ENCODE assay signal across 27 mouse cellular contexts in genomic region chr15:99231998-99232397, GRCm38 (mm10). TPM values are rescaled to one million over a fixed set of nuclear protein-coding genes. Genes with fewer than 3 reads are reported as not detected.
"Had no signal": no experiment of that assay in that cellular context is flagged by ENCODE, and none has a peak within 500 bp of the region (broad histone marks: within the 10 kb centered on the region; RNA-seq: fewer than 3 reads in every experiment).

No protein-coding gene starts in this region.

- H3K4me1 ChIP-seq: heart, embryonic 12.5 days had no signal

- H3K36me3 ChIP-seq: heart, embryonic 10.5 days; heart, embryonic 12.5 days; hindbrain, embryonic 10.5 days; hindbrain, embryonic 12.5 days; intestine, embryonic 15.5 days; limb, embryonic 10.5 days; limb, embryonic 12.5 days; liver, embryonic 13.5 days had no signal

- H3K9me3 ChIP-seq: heart, embryonic 10.5 days; heart, embryonic 12.5 days; hindbrain, embryonic 10.5 days; hindbrain, embryonic 12.5 days; intestine, embryonic 15.5 days; limb, embryonic 10.5 days; limb, embryonic 12.5 days; liver, embryonic 13.5 days had no signal

- H3K27ac ChIP-seq: gastrocnemius, adult 2 months; hindbrain, embryonic 10.5 days; hindbrain, embryonic 12.5 days; hindbrain, embryonic 14.5 days; intestine, embryonic 15.5 days; left cerebral cortex, adult 2 months; limb, embryonic 10.5 days; limb, embryonic 12.5 days; liver, embryonic 13.5 days had no signal

- DNase-seq: forebrain, postnatal 0 days; gastrocnemius, adult 2 months; gastrocnemius, postnatal 10 days; gastrocnemius, postnatal 25 days; heart, adult 18-20 months; heart, postnatal 10 days; heart, postnatal 4 days; kidney, adult 18-20 months; kidney, adult 8-10 months; kidney, postnatal 10 days; kidney, postnatal 25 days; kidney, postnatal 4 days; liver; liver, embryonic 13.5 days had no signal

- H3K4me3 ChIP-seq: gastrocnemius, adult 2 months; heart, embryonic 10.5 days; heart, embryonic 12.5 days; hindbrain, embryonic 10.5 days; hindbrain, embryonic 12.5 days; intestine, embryonic 15.5 days; left cerebral cortex, adult 2 months; limb, embryonic 10.5 days; limb, embryonic 12.5 days; liver, embryonic 13.5 days had no signal

- H3K4me2 ChIP-seq: heart, embryonic 12.5 days; hindbrain, embryonic 12.5 days; hindbrain, embryonic 14.5 days; intestine, embryonic 15.5 days; limb, embryonic 12.5 days; liver, embryonic 11.5 days; liver, embryonic 13.5 days had no signal

- H3K9ac ChIP-seq: forebrain, postnatal 0 days; heart, embryonic 12.5 days; hindbrain, embryonic 12.5 days; hindbrain, embryonic 14.5 days; intestine, embryonic 15.5 days; limb, embryonic 12.5 days; liver, embryonic 13.5 days had no signal

- ATAC-seq: forebrain, postnatal 0 days; hindbrain, embryonic 16.5 days; inflammation-experienced regulatory T-cells, adult 6 months; intestine, embryonic 15.5 days had no signal

RNA-seq across cellular contexts. Expression of gene Kcnh3, which starts 7.3 kb away (rescaled TPM):
- total RNA-seq: gastrocnemius, adult 2 months; gastrocnemius, postnatal 25 days; granulocyte monocyte progenitor cell, adult 5-6 weeks had no signal
- polyA plus RNA-seq: inflammation-experienced regulatory T-cells, adult 6 months; limb, embryonic 10.5 days had no signal
